Mouse (Mus musculus) myocyte (in vitro differentiated cells): ENCODE data around the gene Syk. TPM values are rescaled to one million over a fixed set of nuclear protein-coding genes. Genes with fewer than 3 reads are reported as not detected.

Experiments
- H3K27me3 ChIP-seq: one replicate; pipeline ENCODE4 v1.6.1; 2011; ENCODE audit not compliant: control insufficient read depth, insufficient read depth, insufficient read length
- H3K36me3 ChIP-seq: one replicate; pipeline ENCODE4 v1.6.1; 2011; ENCODE audit not compliant: control insufficient read depth, insufficient read depth
- H3K4me2 ChIP-seq: one replicate; pipeline ENCODE4 v1.6.1; 2011; ENCODE audit warnings: low read depth, control low read depth
- H3K4me3 ChIP-seq: one replicate; pipeline ENCODE4 v1.5.1; 2011; ENCODE audit warnings: mild to moderate bottlenecking, control low read depth, moderate library complexity
- H3K79me2 ChIP-seq: one replicate; pipeline ENCODE4 v1.6.1; 2011; ENCODE audit not compliant: control insufficient read depth, insufficient read depth
- H3ac ChIP-seq: one replicate; pipeline ENCODE4 v1.6.1; 2011; ENCODE audit not compliant: control insufficient read depth, insufficient read length
- CEBPB ChIP-seq: IDR thresholded peaks from 2 replicates; pipeline ENCODE4 v1.6.1; 2011; ENCODE audit warnings: mild to moderate bottlenecking, moderate library complexity; ENCODE audit not compliant: poor library complexity, insufficient read depth, severe bottlenecking
- E2F4 ChIP-seq: IDR thresholded peaks from one replicate; pipeline ENCODE4 v1.6.1; 2011; ENCODE audit warnings: mild to moderate bottlenecking, control low read depth, moderate library complexity; ENCODE audit not compliant: insufficient read depth
- MAX ChIP-seq: IDR thresholded peaks from one replicate; pipeline ENCODE4 v1.6.1; 2011; ENCODE audit warnings: low read depth, mild to moderate bottlenecking, control low read depth
- MYOD1 ChIP-seq, 3 experiments: IDR thresholded peaks; one replicate each; pipeline ENCODE4 v1.6.1; 2011; ENCODE audit warnings: control low read depth in 2 of 3, low read depth in 2 of 3, mild to moderate bottlenecking in 2 of 3, moderate library complexity in 1 of 3; ENCODE audit not compliant: insufficient read length in 2 of 3, control insufficient read depth in 1 of 3
- MYOG ChIP-seq, 3 experiments: IDR thresholded peaks; one replicate each; pipeline ENCODE4 v1.6.1; 2011; ENCODE audit warnings: control low read depth in 2 of 3, low read depth in 2 of 3, mild to moderate bottlenecking in 2 of 3; ENCODE audit not compliant: insufficient read length in 2 of 3, control insufficient read depth in 1 of 3, insufficient read depth in 1 of 3
- POLR2A ChIP-seq: IDR thresholded peaks from one replicate; pipeline ENCODE4 v1.6.1; 2011; ENCODE audit warnings: low read depth, mild to moderate bottlenecking, control low read depth, moderate library complexity; ENCODE audit not compliant: insufficient read length
- POLR2AphosphoS2 ChIP-seq: IDR thresholded peaks from one replicate; pipeline ENCODE4 v1.6.1; 2011; ENCODE audit warnings: low read depth, control low read depth; ENCODE audit not compliant: insufficient read length
- REST ChIP-seq: IDR thresholded peaks from one replicate; pipeline ENCODE4 v1.6.1; 2011; ENCODE audit warnings: mild to moderate bottlenecking, control low read depth, moderate library complexity; ENCODE audit not compliant: insufficient read depth, insufficient read length
- SRF ChIP-seq: IDR thresholded peaks from one replicate; pipeline ENCODE4 v1.6.1; 2011; ENCODE audit warnings: low read depth; ENCODE audit not compliant: control insufficient read depth, insufficient read length
- TCF12 ChIP-seq: IDR thresholded peaks from one replicate; pipeline ENCODE4 v1.6.1; 2011; ENCODE audit warnings: mild to moderate bottlenecking, control low read depth; ENCODE audit not compliant: poor library complexity, insufficient read depth, severe bottlenecking
- TCF3 ChIP-seq: IDR thresholded peaks from one replicate; pipeline ENCODE4 v1.6.1; 2011; ENCODE audit warnings: low read depth, control low read depth; ENCODE audit not compliant: insufficient read length
- USF1 ChIP-seq: IDR thresholded peaks from one replicate; pipeline ENCODE4 v1.6.1; 2011; ENCODE audit warnings: low read depth, mild to moderate bottlenecking, control low read depth, moderate library complexity
- polyA plus RNA-seq: library from polyadenylated mRNA; unstranded; fragments of >200 nt; fragmentation: generic; extraction: Trizol; gene quantifications from one replicate; pipeline ENCODE4 v1.2.1, GENCODE M21; 2012; ENCODE audit warnings: missing spikeins

The Syk gene
- polyA plus RNA-seq, 1 experiment: 0.42 TPM

GRCm38 (mm10) chr13:52561367-52562165 lies 21.4 kb upstream of the Syk start:
- H3K4me2 ChIP-seq: no peak overlapping the region
- H3K79me2 ChIP-seq: no peaks in the 10 kb centered on the region
- no peaks in the 10 kb centered on the region for H3K36me3 ChIP-seq
- no peaks in the 10 kb centered on the region for H3K27me3 ChIP-seq
- no peak overlapping the region for H3K4me3 ChIP-seq
- TF ChIP-seq SRF (no peak), MYOG (IDR thresholded peaks at IDR 0.05; ENCODE audit: control insufficient read depth in 1 of 3, insufficient read depth in 1 of 3, insufficient read length in 2 of 3, low read depth in 2 of 3) (no peak), POLR2A (no peak), USF1 (no peak), E2F4 (no peak), TCF3 (no peak), MAX (no peak), MYOD1 (IDR thresholded peaks at IDR 0.05; ENCODE audit: control insufficient read depth in 1 of 3, insufficient read length in 2 of 3, low read depth in 2 of 3) (no peak), REST (no peak), CEBPB (no peak)
- no peak overlapping the region for H3ac ChIP-seq

GRCm38 (mm10) chr13:52562166-52562571 lies 20.8 kb upstream of the Syk start:
- no peak for TF ChIP-seq USF1
- no peak for TF ChIP-seq REST
- no peak for TF ChIP-seq TCF3
- TF ChIP-seq E2F4: no peak
- TF ChIP-seq MYOD1 (IDR thresholded peaks at IDR 0.05; ENCODE audit: control insufficient read depth in 1 of 3, insufficient read length in 2 of 3, low read depth in 2 of 3): no peak
- no peak for TF ChIP-seq POLR2AphosphoS2
- Histone ChIP-seq H3K27me3 (no peaks in the 10 kb centered on the region), H3K36me3 (no peaks in the 10 kb centered on the region), H3K4me3 (no peak overlapping the region), H3K79me2 (no peaks in the 10 kb centered on the region), H3K4me2 (no peak overlapping the region), H3ac (no peak overlapping the region)

- H3K27me3 ChIP-seq: no peaks in the 10 kb centered on the region
- H3K79me2 ChIP-seq: no peaks in the 10 kb centered on the region
- H3K4me3 ChIP-seq: no peak overlapping the region
- no peak overlapping the region for H3K4me2 ChIP-seq
- H3ac ChIP-seq: no peak overlapping the region
- H3K36me3 ChIP-seq: no peaks in the 10 kb centered on the region
- TF ChIP-seq MYOD1 (IDR thresholded peaks at IDR 0.05; ENCODE audit: control insufficient read depth in 1 of 3, insufficient read length in 2 of 3, low read depth in 2 of 3) (peak in 1 of 3 experiments; percentile 22), MAX (no peak), TCF12 (no peak), MYOG (IDR thresholded peaks at IDR 0.05; ENCODE audit: control insufficient read depth in 1 of 3, insufficient read depth in 1 of 3, insufficient read length in 2 of 3, low read depth in 2 of 3) (peak in 1 of 3 experiments; percentile 8)
These were observed 17.8 kb upstream of the Syk start for GRCm38 (mm10) chr13:52565103-52565739.

GRCm38 (mm10) chr13:52566188-52566760 lies 16.7 kb upstream of the Syk start:
- Histone ChIP-seq H3K4me3 (no peak overlapping the region), H3K27me3 (no peaks in the 10 kb centered on the region), H3K36me3 (no peaks in the 10 kb centered on the region), H3ac (no peak overlapping the region), H3K4me2 (no peak overlapping the region), H3K79me2 (no peaks in the 10 kb centered on the region)
- TF ChIP-seq REST (no peak), POLR2A (no peak), TCF3 (no peak), USF1 (no peak), MYOD1 (IDR thresholded peaks at IDR 0.05; ENCODE audit: control insufficient read depth in 1 of 3, insufficient read length in 2 of 3, low read depth in 2 of 3) (no peak), MAX (no peak), E2F4 (no peak), POLR2AphosphoS2 (no peak)

- Histone ChIP-seq H3K4me3 (no peak overlapping the region), H3K4me2 (no peak overlapping the region), H3K27me3 (no peaks in the 10 kb centered on the region), H3K79me2 (no peaks in the 10 kb centered on the region), H3K36me3 (no peaks in the 10 kb centered on the region), H3ac (no peak overlapping the region)
- no peak for TF ChIP-seq MAX
- TF ChIP-seq POLR2AphosphoS2: no peak
- peak in 2 of 3 experiments; percentile 11 to 64 for TF ChIP-seq MYOG (IDR thresholded peaks at IDR 0.05; ENCODE audit: control insufficient read depth in 1 of 3, insufficient read depth in 1 of 3, insufficient read length in 2 of 3, low read depth in 2 of 3)
- TF ChIP-seq REST: no peak
- TF ChIP-seq E2F4: no peak
- TF ChIP-seq CEBPB: no peak
- TF ChIP-seq USF1: no peak
- no peak for TF ChIP-seq TCF12
- no peak for TF ChIP-seq SRF
- no peak for TF ChIP-seq POLR2A
- no peak for TF ChIP-seq TCF3
- peak in 1 of 3 experiments; percentile 33 for TF ChIP-seq MYOD1 (IDR thresholded peaks at IDR 0.05; ENCODE audit: control insufficient read depth in 1 of 3, insufficient read length in 2 of 3, low read depth in 2 of 3)
These were observed 16.2 kb upstream of the Syk start for GRCm38 (mm10) chr13:52566777-52567176.
